Comparison of ENCODE assay signal across 8 mouse cellular contexts in the genomic region with DNA sequence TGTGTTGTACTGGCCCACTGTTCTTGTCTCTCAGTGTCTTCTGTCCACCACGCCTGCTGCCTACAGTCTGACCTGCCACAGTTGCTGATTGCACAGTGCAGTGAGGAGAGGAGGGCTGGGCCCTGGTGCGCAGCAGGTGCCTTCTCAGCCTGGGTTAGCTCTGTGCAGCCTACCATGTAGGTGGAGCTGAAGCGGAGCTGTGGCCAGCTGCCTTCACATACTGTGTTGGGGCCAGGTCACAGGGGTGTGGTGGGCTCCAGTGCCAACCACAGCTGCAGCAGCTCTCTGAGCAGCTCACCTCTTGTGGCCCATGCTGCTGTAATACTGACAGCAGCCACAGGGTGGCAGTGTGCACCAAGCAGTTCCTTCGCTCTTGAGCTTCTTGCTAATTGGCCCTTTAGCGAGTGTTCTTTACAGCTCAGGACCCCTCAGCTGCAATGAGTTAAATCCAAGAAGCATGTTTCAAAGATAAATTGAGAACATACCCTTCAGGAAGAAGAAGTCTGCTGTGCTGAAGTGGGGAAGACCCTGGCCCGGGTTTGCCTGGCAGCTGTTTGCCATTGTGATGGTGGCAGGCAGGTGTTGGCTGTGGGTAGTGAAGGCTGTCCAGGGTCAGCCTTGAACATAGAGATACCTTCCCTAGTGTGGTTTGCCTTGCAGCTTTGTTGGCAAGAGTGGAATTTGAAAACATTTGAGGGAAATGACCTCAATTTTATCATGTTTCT. TPM values are rescaled to one million over a fixed set of nuclear protein-coding genes. Genes with fewer than 3 reads are reported as not detected.
DNase-seq lines count a peak whose midpoint lies in the region; ATAC-seq and TF ChIP-seq lines count a peak whose summit lies in the region.

No protein-coding gene starts in this region.

- no peak overlapping the region for H3K4me3 ChIP-seq in neural tube, embryonic 15.5 days (replicated peaks)

- DNase-seq in CD4-positive, CD25-positive, alpha-beta regulatory T cell, adult 2 months (ENCODE audit: low read depth, low spot score), result peak; percentile 85
- DNase-seq in brain, embryonic 14.5 days (ENCODE audit: low read depth), result peak; percentile 93
- peak; percentile 89 to 96 for DNase-seq in heart, postnatal 10 days
- DNase-seq in layer of hippocampus, adult 11-12 months (ENCODE audit: low spot score), result peak; percentile 87
- peak; percentile 70 to 77 for DNase-seq in lung, adult 18-20 months
- peak; percentile 56 for DNase-seq in testis, postnatal 14 days (ENCODE audit: low spot score)

- peaks cover 52% of the 10 kb centered on the region for H3K36me3 ChIP-seq in neural tube, embryonic 15.5 days

- H3K9me3 ChIP-seq in neural tube, embryonic 15.5 days (replicated peaks), result no peaks in the 10 kb centered on the region

- H3K27ac ChIP-seq in neural tube, embryonic 15.5 days (replicated peaks), result no peak overlapping the region

- peak; percentile 42; the same call in 1 of the 2 replicates for ATAC-seq in erythroid progenitor cell, adult 5-6 weeks (replicated peaks; ENCODE audit: low FRiP score, poor library complexity, severe bottlenecking)
- ATAC-seq in neural tube, embryonic 15.5 days (ENCODE audit: low FRiP score), result peak; percentile 64

- no peak for TF ChIP-seq POLR2A in brain, embryonic 14.5 days (IDR thresholded peaks at IDR 0.05; ENCODE audit: borderline replicate concordance, extremely low read depth, insufficient read depth, insufficient read length, poor library complexity, severe bottlenecking)

- peak; percentile 99 for TF ChIP-seq CTCF in brain, embryonic 14.5 days (IDR thresholded peaks at IDR 0.05; ENCODE audit: borderline replicate concordance, extremely low read depth, insufficient read depth, insufficient read length)

- no peak overlapping the region for H3K9ac ChIP-seq in neural tube, embryonic 15.5 days (replicated peaks)

- 41% methylated on average over 6 of the region's 6 CpGs for WGBS in neural tube, embryonic 15.5 days

- H3K27me3 ChIP-seq in neural tube, embryonic 15.5 days (replicated peaks), result no peaks in the 10 kb centered on the region

- H3K4me1 ChIP-seq in neural tube, embryonic 15.5 days, result peaks cover 13% of the 10 kb centered on the region

- intact Hi-C loops in heart, postnatal 10 days (cut with DNase I), result loop anchor here (1.0 to 10.0 kb wide), 2 partner anchors 403 to 419 kb away; no protein-coding TSS in a partner anchor

- no peak overlapping the region for H3K4me2 ChIP-seq in neural tube, embryonic 15.5 days

RNA-seq across cellular contexts. Expression of a gene that starts 19.6 kb away (rescaled TPM):
- 11.5 and 19.3 TPM in 2 replicates for polyA plus RNA-seq in brain, embryonic 14.5 days (2012; rRNA removed)
- 87.9 and 89.7 TPM in 2 replicates for total RNA-seq in erythroid progenitor cell, adult 5-6 weeks (2015; ENCODE audit: low replicate concordance)
- total RNA-seq in erythroid progenitor cell, adult 5-6 weeks (2017; ENCODE audit: low replicate concordance), result 26.2 and 32.4 TPM in 2 replicates
- total RNA-seq in heart, postnatal 10 days (2021), result 100 to 1,000 TPM; 165 to 174 TPM
- 4.8 and 7.2 TPM in 2 replicates for polyA plus RNA-seq in neural tube, embryonic 15.5 days (2015; fragmentation: Nextera tagmentation; extraction: Ambion mirVana)

RNA-seq across cellular contexts. Expression of a gene that starts 20.2 kb away (rescaled TPM):
- polyA plus RNA-seq in brain, embryonic 14.5 days (2012; rRNA removed), result 18.7 and 30.8 TPM in 2 replicates
- 9.0 and 12.6 TPM in 2 replicates for total RNA-seq in erythroid progenitor cell, adult 5-6 weeks (2015; ENCODE audit: low replicate concordance)
- 4.1 and 18.0 TPM in 2 replicates for total RNA-seq in erythroid progenitor cell, adult 5-6 weeks (2017; ENCODE audit: low replicate concordance)
- 100 to 1,000 TPM; 254 to 262 TPM for total RNA-seq in heart, postnatal 10 days (2021)
- polyA plus RNA-seq in neural tube, embryonic 15.5 days (2015; fragmentation: Nextera tagmentation; extraction: Ambion mirVana), result 89.4 and 91.9 TPM in 2 replicates

RNA-seq across cellular contexts. Expression of a gene that starts 44.6 kb away (rescaled TPM):
- polyA plus RNA-seq in brain, embryonic 14.5 days (2012; rRNA removed), result 9.2 and 12.4 TPM in 2 replicates
- total RNA-seq in erythroid progenitor cell, adult 5-6 weeks (2015; ENCODE audit: low replicate concordance), result not detected in 2 replicates
- not detected in 2 replicates for total RNA-seq in erythroid progenitor cell, adult 5-6 weeks (2017; ENCODE audit: low replicate concordance)
- 1 to 10 TPM; 4.5 to 4.6 TPM for total RNA-seq in heart, postnatal 10 days (2021)
- polyA plus RNA-seq in neural tube, embryonic 15.5 days (2015; fragmentation: Nextera tagmentation; extraction: Ambion mirVana), result 5.9 and 6.6 TPM in 2 replicates

Comparison
In these comparisons a context has a peak if more than half of its experiments do, and no peak if none do; other contexts are left out.
1. RNA of a gene that starts 20.2 kb away (total RNA-seq): 254 to 262 TPM in heart, postnatal 10 days; 4.1 to 18.0 TPM in erythroid progenitor cell, adult 5-6 weeks; every median in the first group is over 10 times any median in the second.
2. RNA of a gene that starts 44.6 kb away (total RNA-seq): 4.5 to 4.6 TPM in heart, postnatal 10 days; not detected in erythroid progenitor cell, adult 5-6 weeks; every median in the first group is over 4 times any median in the second.
3. Peak in every context shown above with its lines, with median percentiles within 50 percentile points of each other: DNase-seq.